Mouse (Mus musculus): ENCODE data around the gene Lrpprc. TPM values are rescaled to one million over a fixed set of nuclear protein-coding genes. Genes with fewer than 3 reads are reported as not detected.
A peak's percentile ranks its signal among the peaks of the same experiment; 100 is the strongest.

Lrpprc gene
- total and polyA plus RNA-seq, 3 experiments = 16.7 to 121 (median 111) TPM

DNA sequence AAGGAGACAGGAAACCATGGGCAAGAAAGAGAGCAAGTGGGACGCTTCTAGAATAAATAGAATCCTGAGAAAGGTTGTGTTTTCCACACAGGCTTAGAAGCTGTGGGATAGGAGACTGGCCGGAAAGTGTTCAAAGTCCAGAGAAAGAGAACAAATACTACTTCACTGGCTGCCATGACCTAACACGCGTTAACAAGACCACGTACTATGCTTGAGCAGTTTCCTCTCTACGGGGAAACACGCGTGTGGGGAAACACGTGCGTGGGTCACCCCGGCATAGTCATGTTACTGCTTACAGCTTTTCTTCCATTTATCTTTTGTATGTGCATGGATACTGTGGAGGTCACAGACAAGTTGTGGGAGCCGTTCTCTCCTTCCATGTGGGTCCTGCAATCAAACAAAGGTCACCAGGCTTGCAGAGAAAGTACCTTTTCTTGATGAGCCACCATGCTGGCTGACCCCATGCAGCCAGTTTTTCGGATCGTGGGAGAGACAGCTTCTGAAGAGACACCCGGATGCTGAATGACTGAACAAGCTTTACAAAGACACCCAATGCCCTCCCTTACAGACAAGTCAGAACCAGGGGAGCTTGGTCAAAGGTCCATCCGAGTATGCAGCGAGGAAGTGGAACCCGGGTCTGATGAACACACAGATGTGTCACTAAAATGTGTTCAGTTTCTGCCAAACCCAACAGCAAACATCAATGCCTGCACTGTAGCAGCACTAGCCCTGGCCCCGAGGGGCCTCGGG lies 2.0 kb downstream of the Lrpprc start:
- TF ChIP-seq POLR2AphosphoS5 (IDR thresholded peaks at IDR 0.05; ENCODE audit: insufficient replicate concordance, low read depth, low read length) (no peak), CTCF (IDR thresholded peaks at IDR 0.05; ENCODE audit: low read depth, low read length) (no peak), GATA1 (IDR thresholded peaks at IDR 0.05; ENCODE audit: borderline replicate concordance, low read length) (no peak), GATA2 (IDR thresholded peaks at IDR 0.05; ENCODE audit: borderline replicate concordance, low read depth, low read length) (no peak), TAL1 (conservative IDR thresholded peaks at IDR 0.05; ENCODE audit: low read depth, low read length) (no peak)
- Histone ChIP-seq H3K4me3 (ENCODE audit: low read depth, low read length) (peak overlapping the region; percentile 99; the same call in 1 of the 2 replicates), H3K27me3 (ENCODE audit: insufficient read depth, low read length) (no peaks in the 10 kb centered on the region), H3K9me3 (replicated peaks) (no peaks in the 10 kb centered on the region), H3K4me1 (ENCODE audit: insufficient read depth, low read depth, low read length) (peaks cover 66% of the 10 kb centered on the region), H3K36me3 (replicated peaks) (peaks cover 66% of the 10 kb centered on the region)
- ATAC-seq (ENCODE audit: extremely low read depth, insufficient number of reproducible peaks, low FRiP score, poor library complexity, severe bottlenecking) = no peak
- no peak for DNase-seq (ENCODE audit: low spot score)

DNA sequence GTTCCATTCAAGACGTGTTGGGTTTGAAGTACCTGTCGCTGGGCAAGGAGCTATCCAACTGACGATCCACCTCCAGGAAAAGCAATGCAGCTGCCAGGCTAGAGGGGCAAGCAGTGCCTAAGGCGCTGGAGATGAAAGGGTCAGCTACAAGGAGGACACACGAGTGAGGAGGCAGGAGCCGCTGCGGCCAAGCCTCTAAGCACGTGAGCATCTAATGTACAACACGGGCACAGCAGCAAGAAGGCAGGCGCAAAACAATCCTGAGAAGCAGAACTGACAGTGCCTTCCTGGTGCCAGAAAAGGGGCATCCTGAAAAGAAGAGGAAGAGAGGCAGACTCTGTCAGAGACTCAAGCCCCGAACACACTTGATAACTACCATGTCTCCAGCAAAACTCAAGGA lies 3.1 kb downstream of the Lrpprc start:
- Histone ChIP-seq H3K36me3 (replicated peaks) (peaks cover 66% of the 10 kb centered on the region), H3K9me3 (replicated peaks) (no peaks in the 10 kb centered on the region), H3K4me3 (ENCODE audit: low read depth, low read length) (no peak overlapping the region), H3K27me3 (ENCODE audit: insufficient read depth, low read length) (no peaks in the 10 kb centered on the region), H3K4me1 (ENCODE audit: insufficient read depth, low read depth, low read length) (peaks cover 68% of the 10 kb centered on the region)
- ATAC-seq (ENCODE audit: extremely low read depth, insufficient number of reproducible peaks, low FRiP score, poor library complexity, severe bottlenecking) = no peak
- no peak for TF ChIP-seq TAL1 (conservative IDR thresholded peaks at IDR 0.05; ENCODE audit: low read depth, low read length)
- TF ChIP-seq CTCF (IDR thresholded peaks at IDR 0.05; ENCODE audit: low read depth, low read length) = no peak
- TF ChIP-seq GATA2 (IDR thresholded peaks at IDR 0.05; ENCODE audit: borderline replicate concordance, low read depth, low read length) = no peak
- TF ChIP-seq GATA1 (IDR thresholded peaks at IDR 0.05; ENCODE audit: borderline replicate concordance, low read length) = no peak
- TF ChIP-seq POLR2AphosphoS5 (IDR thresholded peaks at IDR 0.05; ENCODE audit: insufficient replicate concordance, low read depth, low read length) = no peak
- no peak for DNase-seq (ENCODE audit: low spot score)

DNA sequence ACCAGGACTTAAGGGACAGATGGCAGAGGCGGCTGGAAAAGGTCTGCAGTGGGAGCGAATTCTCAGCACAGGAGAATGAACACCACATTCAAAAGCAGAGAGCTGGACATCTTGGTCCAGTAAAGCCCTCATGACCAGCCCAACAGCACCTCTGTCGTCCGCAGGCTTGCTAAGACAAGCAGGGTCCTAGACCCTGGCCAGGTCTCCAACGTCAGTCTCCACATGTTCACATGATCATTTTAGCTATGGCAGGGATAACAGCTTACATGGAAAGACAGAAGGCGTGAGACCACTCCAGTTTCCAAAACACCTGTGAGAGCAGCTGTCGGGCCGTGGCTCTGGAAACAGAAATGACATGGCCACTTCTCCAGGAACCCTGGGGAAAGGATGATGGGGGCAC lies 3.7 kb downstream of the Lrpprc start:
- Histone ChIP-seq H3K27me3 (ENCODE audit: insufficient read depth, low read length) (no peaks in the 10 kb centered on the region), H3K4me3 (ENCODE audit: low read depth, low read length) (no peak overlapping the region), H3K4me1 (ENCODE audit: insufficient read depth, low read depth, low read length) (peaks cover 66% of the 10 kb centered on the region), H3K9me3 (replicated peaks) (no peaks in the 10 kb centered on the region), H3K36me3 (replicated peaks) (peaks cover 72% of the 10 kb centered on the region)
- ATAC-seq (ENCODE audit: extremely low read depth, insufficient number of reproducible peaks, low FRiP score, poor library complexity, severe bottlenecking) (no peak), DNase-seq (ENCODE audit: low spot score) (no peak)
- TF ChIP-seq CTCF (IDR thresholded peaks at IDR 0.05; ENCODE audit: low read depth, low read length) (no peak), TAL1 (conservative IDR thresholded peaks at IDR 0.05; ENCODE audit: low read depth, low read length) (no peak), POLR2AphosphoS5 (IDR thresholded peaks at IDR 0.05; ENCODE audit: insufficient replicate concordance, low read depth, low read length) (no peak), GATA2 (IDR thresholded peaks at IDR 0.05; ENCODE audit: borderline replicate concordance, low read depth, low read length) (no peak), GATA1 (IDR thresholded peaks at IDR 0.05; ENCODE audit: borderline replicate concordance, low read length) (no peak)

DNA sequence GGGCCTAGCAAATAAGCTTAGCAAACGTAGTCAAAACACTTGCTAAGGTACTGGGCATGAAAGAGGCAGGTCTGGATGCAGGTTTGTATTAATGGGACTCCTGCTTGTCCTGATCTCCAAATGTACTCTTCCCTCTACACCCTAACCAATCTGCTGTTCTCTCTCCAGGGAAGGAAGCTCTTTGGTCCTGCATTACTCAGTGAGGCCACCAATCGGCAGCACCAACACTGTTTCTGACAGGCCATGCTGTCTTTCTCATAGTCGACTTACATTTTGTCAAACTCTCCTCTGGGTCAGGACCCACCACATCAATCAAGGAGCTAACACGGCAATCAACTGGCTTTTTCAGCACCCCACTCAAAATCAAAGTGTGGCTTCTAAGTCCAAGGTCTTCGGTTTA lies 5.4 kb downstream of the Lrpprc start:
- H3K27me3 ChIP-seq (ENCODE audit: insufficient read depth, low read length) = no peaks in the 10 kb centered on the region
- H3K9me3 ChIP-seq (replicated peaks) = no peaks in the 10 kb centered on the region
- ATAC-seq (ENCODE audit: extremely low read depth, insufficient number of reproducible peaks, low FRiP score, poor library complexity, severe bottlenecking) (no peak), DNase-seq (ENCODE audit: low spot score) (no peak)
- no peak overlapping the region for H3K4me3 ChIP-seq (ENCODE audit: low read depth, low read length)
- no peak for TF ChIP-seq TAL1 (conservative IDR thresholded peaks at IDR 0.05; ENCODE audit: low read depth, low read length)
- TF ChIP-seq POLR2AphosphoS5 (IDR thresholded peaks at IDR 0.05; ENCODE audit: insufficient replicate concordance, low read depth, low read length) = no peak
- no peak for TF ChIP-seq GATA1 (IDR thresholded peaks at IDR 0.05; ENCODE audit: borderline replicate concordance, low read length)
- no peak for TF ChIP-seq GATA2 (IDR thresholded peaks at IDR 0.05; ENCODE audit: borderline replicate concordance, low read depth, low read length)
- TF ChIP-seq CTCF (IDR thresholded peaks at IDR 0.05; ENCODE audit: low read depth, low read length) = no peak
- H3K36me3 ChIP-seq (replicated peaks) = peaks cover 88% of the 10 kb centered on the region
- peaks cover 74% of the 10 kb centered on the region for H3K4me1 ChIP-seq (ENCODE audit: insufficient read depth, low read depth, low read length)

DNA sequence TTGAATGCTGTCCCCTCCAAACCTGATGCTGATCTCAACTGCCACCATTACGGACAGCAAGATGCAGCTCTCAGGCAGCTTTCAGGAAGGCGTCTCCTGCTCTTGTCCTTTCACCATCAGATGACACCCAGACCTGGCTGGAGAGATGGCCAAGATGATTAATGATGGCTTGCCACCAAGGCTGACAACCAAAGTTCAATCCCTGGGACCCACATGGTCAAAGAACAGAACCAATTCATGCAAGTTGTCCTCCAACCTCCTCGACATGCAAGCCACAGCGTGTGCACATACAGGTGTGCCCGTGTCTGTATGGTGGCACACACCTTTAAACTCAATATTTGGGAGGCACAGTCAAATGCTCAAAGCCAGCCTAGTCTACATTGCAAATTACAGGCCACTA lies 7.1 kb downstream of the Lrpprc start:
- Histone ChIP-seq H3K4me3 (ENCODE audit: low read depth, low read length) (no peak overlapping the region), H3K9me3 (replicated peaks) (no peaks in the 10 kb centered on the region), H3K4me1 (ENCODE audit: insufficient read depth, low read depth, low read length) (peaks cover 81% of the 10 kb centered on the region), H3K27me3 (ENCODE audit: insufficient read depth, low read length) (no peaks in the 10 kb centered on the region), H3K36me3 (replicated peaks) (peaks cover 94% of the 10 kb centered on the region)
- DNase-seq (ENCODE audit: low spot score) (no peak), ATAC-seq (ENCODE audit: extremely low read depth, insufficient number of reproducible peaks, low FRiP score, poor library complexity, severe bottlenecking) (no peak)
- TF ChIP-seq POLR2AphosphoS5 (IDR thresholded peaks at IDR 0.05; ENCODE audit: insufficient replicate concordance, low read depth, low read length) (no peak), TAL1 (conservative IDR thresholded peaks at IDR 0.05; ENCODE audit: low read depth, low read length) (no peak), GATA1 (IDR thresholded peaks at IDR 0.05; ENCODE audit: borderline replicate concordance, low read length) (no peak), GATA2 (IDR thresholded peaks at IDR 0.05; ENCODE audit: borderline replicate concordance, low read depth, low read length) (no peak), CTCF (IDR thresholded peaks at IDR 0.05; ENCODE audit: low read depth, low read length) (no peak)

DNA sequence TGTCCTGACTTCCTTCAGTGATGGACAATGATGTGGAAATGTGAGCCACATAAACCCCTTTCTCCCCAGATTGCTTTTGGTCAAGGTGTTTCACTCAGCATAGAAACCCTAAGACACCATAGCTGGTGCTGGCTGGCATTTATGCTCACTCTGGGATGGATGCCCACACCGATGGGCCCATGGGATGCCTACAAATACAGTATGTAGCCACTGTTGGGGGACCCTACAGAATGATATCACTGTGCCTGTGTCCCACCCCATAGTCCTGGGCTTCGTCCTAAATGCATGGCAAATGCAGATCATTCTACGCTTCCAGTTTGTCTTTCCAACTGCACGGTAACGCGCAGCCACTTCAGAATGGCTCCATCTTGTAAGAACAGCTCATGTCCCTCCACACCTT lies 10.3 kb downstream of the Lrpprc start:
- DNase-seq (ENCODE audit: low spot score) (no peak), ATAC-seq (ENCODE audit: extremely low read depth, insufficient number of reproducible peaks, low FRiP score, poor library complexity, severe bottlenecking) (no peak)
- Histone ChIP-seq H3K36me3 (replicated peaks) (peaks cover 73% of the 10 kb centered on the region), H3K4me1 (ENCODE audit: insufficient read depth, low read depth, low read length) (peaks cover 80% of the 10 kb centered on the region), H3K9me3 (replicated peaks) (no peaks in the 10 kb centered on the region), H3K4me3 (ENCODE audit: low read depth, low read length) (no peak overlapping the region), H3K27me3 (ENCODE audit: insufficient read depth, low read length) (no peaks in the 10 kb centered on the region)
- TF ChIP-seq GATA2 (IDR thresholded peaks at IDR 0.05; ENCODE audit: borderline replicate concordance, low read depth, low read length) (no peak), POLR2AphosphoS5 (IDR thresholded peaks at IDR 0.05; ENCODE audit: insufficient replicate concordance, low read depth, low read length) (no peak), CTCF (IDR thresholded peaks at IDR 0.05; ENCODE audit: low read depth, low read length) (no peak), GATA1 (IDR thresholded peaks at IDR 0.05; ENCODE audit: borderline replicate concordance, low read length) (no peak), TAL1 (conservative IDR thresholded peaks at IDR 0.05; ENCODE audit: low read depth, low read length) (no peak)
